Mouse (Mus musculus) brain, embryonic 14.5 days (tissue): Measurements from ENCODE around the gene Med23.

ENCODE experiments used
- CTCF ChIP-seq: fragments of 200-500 bp; IDR thresholded peaks from 2 replicates; pipeline ENCODE4 v1.5.1; 2012; ENCODE audit warnings: inconsistent platforms, mild to moderate bottlenecking, moderate library complexity, borderline replicate concordance; ENCODE audit not compliant: insufficient read depth, insufficient read length; ENCODE audit errors: extremely low read depth
- POLR2A ChIP-seq: fragments of 200-500 bp; IDR thresholded peaks from 2 replicates; pipeline ENCODE4 v1.6.1; 2012; ENCODE audit warnings: mild to moderate bottlenecking, inconsistent platforms, borderline replicate concordance; ENCODE audit not compliant: poor library complexity, insufficient read depth, insufficient read length, severe bottlenecking; ENCODE audit errors: extremely low read depth

GRCm38 (mm10) chr10:24947871-24948270, 78.1 kb downstream of the Med23 start:
- TF ChIP-seq CTCF (no peak), POLR2A (no peak)
